Mouse (Mus musculus): ENCODE results near the gene Bnip2.

DNA sequence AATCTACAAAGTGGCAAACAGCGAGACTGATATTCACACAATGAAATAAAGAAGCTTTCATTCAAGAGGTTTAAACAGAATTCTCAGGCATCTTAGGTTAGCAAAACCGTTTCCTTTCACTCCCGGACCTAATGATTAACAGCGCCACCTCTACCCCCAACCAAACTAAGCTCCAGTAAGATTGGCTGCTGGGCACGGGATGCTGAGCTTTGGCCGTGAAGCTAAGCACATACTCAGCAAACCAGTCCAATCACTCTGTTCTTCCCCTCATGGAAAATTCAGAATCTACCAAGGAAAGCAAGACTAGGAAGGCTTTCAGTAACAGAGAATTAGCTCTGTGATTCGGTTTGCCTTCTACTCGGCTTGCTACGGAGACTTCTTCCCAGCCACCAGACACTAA is 43.8 kb downstream of the Bnip2 start:
- TF ChIP-seq EP300 (IDR thresholded peaks at IDR 0.05; ENCODE audit: insufficient read depth, low read depth, low read length) (no peak), POLR2A (IDR thresholded peaks at IDR 0.05; ENCODE audit: insufficient read depth, low read length) (no peak), CTCF (IDR thresholded peaks at IDR 0.05; ENCODE audit: low read depth, low read length) (no peak)
